Mouse (Mus musculus) CD4-positive helper T cell, adult 2 months (primary cell): ENCODE measurements around the gene Dus2.

Experiments
- DNase-seq: peaks from one replicate; pipeline ENCODE4 v3.0.0-alpha.2; 2012; ENCODE audit warnings: low read depth, missing footprints, low spot score

The Dus2 gene

DNA sequence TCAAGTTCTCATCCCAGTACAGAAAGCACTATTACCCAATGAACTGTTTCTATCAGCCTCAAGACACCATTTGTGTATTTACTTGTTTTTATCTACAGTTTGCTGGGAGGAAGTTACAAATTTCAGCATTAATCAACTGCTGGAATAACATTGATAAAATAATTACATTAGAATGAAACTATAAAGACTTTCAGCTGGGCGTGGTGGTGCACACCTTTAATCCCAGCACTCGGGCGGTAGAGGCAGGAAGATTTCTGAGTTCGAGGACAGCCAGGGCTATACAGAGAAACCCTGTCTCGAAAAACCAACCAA lies 84.7 kb downstream of the Dus2 start:
- DNase-seq = no peak

DNA sequence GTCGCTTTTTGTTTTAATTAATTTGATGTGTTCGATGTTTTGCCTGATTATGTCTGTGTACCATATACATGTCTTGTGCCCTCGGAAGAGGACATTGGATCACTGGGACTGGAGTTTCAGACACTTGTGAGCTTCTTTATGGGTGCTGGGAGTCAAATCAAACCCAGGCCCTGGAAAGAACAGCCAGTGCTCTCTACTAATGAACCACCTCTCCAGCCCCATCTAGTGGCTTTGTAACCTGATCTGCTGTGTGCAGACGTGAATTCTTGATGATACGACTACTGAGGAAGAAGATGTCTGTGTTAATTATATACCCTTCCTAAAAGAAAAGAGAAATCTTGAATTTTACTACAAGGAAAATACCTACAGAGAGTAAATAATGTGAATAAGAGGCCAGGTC lies 85.5 kb downstream of the Dus2 start:
- peak; percentile 53 for DNase-seq

DNA sequence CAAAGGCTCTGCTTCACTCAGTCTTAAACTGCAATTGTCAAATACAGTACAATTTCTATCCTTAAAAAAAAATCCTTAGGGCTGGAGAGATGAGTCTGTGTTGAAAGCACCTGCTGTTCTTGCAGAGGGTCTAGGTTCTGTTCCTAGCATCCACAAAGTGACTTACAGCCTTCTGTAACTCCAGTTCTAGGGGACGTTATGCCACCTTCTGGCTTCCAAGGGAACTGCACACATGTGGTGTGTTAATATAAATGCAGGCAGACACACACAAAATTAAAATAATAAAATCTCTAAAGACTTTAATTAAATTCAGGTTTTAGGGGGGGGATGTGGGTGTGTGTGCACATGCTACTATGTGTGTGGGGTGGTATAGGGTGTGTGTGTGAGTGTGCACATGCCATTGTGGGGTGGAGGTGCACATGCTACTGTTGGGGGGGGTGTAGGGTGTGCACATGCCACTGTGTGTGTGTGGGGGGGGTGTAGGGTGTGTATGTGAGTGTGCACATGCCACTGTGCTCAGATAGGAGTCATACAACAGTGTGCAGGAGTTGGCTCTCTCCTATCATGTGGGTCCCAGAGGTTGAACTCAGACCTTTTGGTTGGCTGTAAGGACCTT lies 86.4 kb downstream of the Dus2 start:
- no peak for DNase-seq

DNA sequence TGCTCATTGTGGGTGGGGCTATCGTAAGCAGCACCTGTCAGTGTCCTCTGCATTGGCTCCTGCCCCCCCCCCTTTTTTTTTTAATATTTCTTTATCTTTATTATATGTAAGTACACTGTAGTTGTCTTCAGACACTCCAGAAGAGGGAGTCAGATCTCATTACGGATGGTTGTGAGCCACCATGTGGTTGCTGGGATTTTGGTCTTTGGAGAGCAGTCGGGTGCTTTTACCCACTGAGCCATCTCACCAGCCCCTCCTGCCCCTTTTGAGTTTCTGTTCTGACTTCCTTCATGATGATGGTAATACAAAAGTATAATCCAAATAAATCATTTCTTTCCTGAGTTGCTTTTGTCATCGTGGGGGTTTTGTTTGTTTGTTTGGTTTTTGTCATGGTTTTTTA lies 111.2 kb downstream of the Dus2 start:
- DNase-seq = no peak
